Mouse (Mus musculus) stomach, embryonic 14.5 days (tissue): ENCODE results near the gene Rp2. TPM values are rescaled to one million over a fixed set of nuclear protein-coding genes. Genes with fewer than 3 reads are reported as not detected.

Experiments used
- polyA plus RNA-seq: library from polyadenylated mRNA; unstranded; fragments of >200 nt; fragmentation: Nextera tagmentation; extraction: Ambion mirVana; gene quantifications from 2 replicates; pipeline ENCODE4 v1.2.1, GENCODE M21; 2014

Rp2 gene
- polyA plus RNA-seq, 1 experiment from 2014 or later = 23.0 TPM

Other genes with a start within 250 kb of the Rp2 start
- 0.56 and 1.4 TPM in 2 replicates for gene Slc9a7, start 72.7 kb upstream of the Rp2 start, polyA plus RNA-seq
- 8.6 and 9.2 TPM in 2 replicates for gene Jade3, start 61.2 kb downstream of the Rp2 start, polyA plus RNA-seq
- 0.71 and 0.93 TPM in 2 replicates for gene Rgn, start 185.3 kb downstream of the Rp2 start, polyA plus RNA-seq